Mouse (Mus musculus) kidney, postnatal 4 days (tissue): ENCODE measurements around the gene Kctd20.

Experiments used
- DNase-seq, 2 experiments: peaks; one replicate each; pipeline ENCODE4 v3.0.0; 2021; ENCODE audit warnings: mixed read lengths in 2 of 2

Kctd20 gene

GRCm38 (mm10) chr17:28932274-28932673, 19.5 kb upstream of the Kctd20 start:
- DNase-seq: no peak

GRCm38 (mm10) chr17:28934120-28934916, 17.4 kb upstream of the Kctd20 start:
- no peak for DNase-seq

GRCm38 (mm10) chr17:28936133-28936532, 15.6 kb upstream of the Kctd20 start:
- DNase-seq: no peak

- peak; percentile 74 to 76 for DNase-seq
These were observed 15.0 kb upstream of the Kctd20 start for GRCm38 (mm10) chr17:28936622-28937345.

- no peak for DNase-seq
These were observed 10.8 kb upstream of the Kctd20 start for GRCm38 (mm10) chr17:28940776-28941555.

- DNase-seq: peak in 1 of 2 experiments; percentile 54
These were observed 9.6 kb upstream of the Kctd20 start for GRCm38 (mm10) chr17:28942101-28942500.

- no peak for DNase-seq
These were observed 8.0 kb upstream of the Kctd20 start, which contains the start of gene Pxt1 for GRCm38 (mm10) chr17:28943740-28944139. Gene Pxt1 (minus strand): TSS chr17:28943840.

GRCm38 (mm10) chr17:28944481-28944880, 7.3 kb upstream of the Kctd20 start:
- DNase-seq: no peak

- no peak for DNase-seq
These were observed 4.5 kb upstream of the Kctd20 start for GRCm38 (mm10) chr17:28947011-28947939.

- DNase-seq: no peak
These were observed 3.1 kb upstream of the Kctd20 start for GRCm38 (mm10) chr17:28948661-28949060.

- DNase-seq: no peak
These were observed 999 bp upstream of the Kctd20 start for GRCm38 (mm10) chr17:28950751-28951150.

- peak; percentile 26 to 51 for DNase-seq
These were observed 1.5 kb downstream of the Kctd20 start for GRCm38 (mm10) chr17:28953251-28953650.

GRCm38 (mm10) chr17:28954416-28954815, 2.7 kb downstream of the Kctd20 start:
- DNase-seq: no peak

- DNase-seq: no peak
These were observed 8.8 kb downstream of the Kctd20 start for GRCm38 (mm10) chr17:28960597-28960996.

GRCm38 (mm10) chr17:28961596-28961995, 9.8 kb downstream of the Kctd20 start:
- peak in 1 of 2 experiments; percentile 33 for DNase-seq

GRCm38 (mm10) chr17:28967021-28967610, 15.4 kb downstream of the Kctd20 start:
- DNase-seq: no peak

GRCm38 (mm10) chr17:28970122-28970521, 18.4 kb downstream of the Kctd20 start:
- no peak for DNase-seq

GRCm38 (mm10) chr17:28979091-28979490, 27.3 kb downstream of the Kctd20 start:
- DNase-seq: no peak

- no peak for DNase-seq
These were observed 29.3 kb downstream of the Kctd20 start for GRCm38 (mm10) chr17:28981081-28981480.

GRCm38 (mm10) chr17:28982591-28982990, 30.8 kb downstream of the Kctd20 start:
- peak in 1 of 2 experiments; percentile 39 for DNase-seq

GRCm38 (mm10) chr17:28984724-28985420, 33.1 kb downstream of the Kctd20 start:
- DNase-seq: no peak
